Mouse (Mus musculus) midbrain, postnatal 0 days (tissue): Measurements from ENCODE around the gene Tmem120b. TPM values are rescaled to one million over a fixed set of nuclear protein-coding genes. Genes with fewer than 3 reads are reported as not detected.

Experiments used
- ATAC-seq: fragments of 200-750 bp; cut with Nextera tagmentation; 2 replicates; pipeline ENCODE4 v1.8.0; 2017; ENCODE audit warnings: moderate number of reproducible peaks, mild to moderate bottlenecking, moderate TSS enrichment, moderate library complexity; ENCODE audit not compliant: low FRiP score
- DNase-seq: peaks from one replicate; pipeline ENCODE4 v3.0.0-alpha.2; 2015; ENCODE audit warnings: low spot score
- H3K27ac ChIP-seq: fragments of 300-500 bp; sonication (generic); 2 replicates; pipeline ENCODE4 v1.5.1; 2014; ENCODE audit warnings: low read depth, mild to moderate bottlenecking, low read length, mixed read lengths
- H3K27me3 ChIP-seq: fragments of 300-500 bp; sonication (generic); 2 replicates; pipeline ENCODE4 v1.6.1; 2014; ENCODE audit warnings: low read length, control low read depth, mixed read lengths; ENCODE audit not compliant: insufficient read depth
- H3K36me3 ChIP-seq: fragments of 300-500 bp; sonication (generic); 2 replicates; pipeline ENCODE4 v1.6.1; 2014; ENCODE audit warnings: low read length, control low read depth, mixed read lengths; ENCODE audit not compliant: insufficient read depth
- H3K4me1 ChIP-seq: fragments of 300-500 bp; sonication (generic); 2 replicates; pipeline ENCODE4 v1.6.1; 2014; ENCODE audit warnings: mild to moderate bottlenecking, control low read depth, antibody characterized with exemption, low read length, mixed read lengths; ENCODE audit not compliant: insufficient read depth
- H3K4me2 ChIP-seq: fragments of 300-500 bp; sonication (generic); 2 replicates; pipeline ENCODE4 v1.6.1; 2014; ENCODE audit warnings: low read depth, mild to moderate bottlenecking, low read length, mixed read lengths; ENCODE audit not compliant: poor library complexity, severe bottlenecking
- H3K4me3 ChIP-seq: fragments of 300-500 bp; sonication (generic); 2 replicates; pipeline ENCODE4 v1.5.1; 2014; ENCODE audit warnings: low read depth, mild to moderate bottlenecking, low read length, moderate library complexity
- H3K9ac ChIP-seq: fragments of 300-500 bp; sonication (generic); replicated peaks from 2 replicates; pipeline ENCODE4 v1.6.1; 2014; ENCODE audit warnings: mild to moderate bottlenecking, low read length, moderate library complexity, mixed read lengths; ENCODE audit not compliant: poor library complexity, severe bottlenecking
- H3K9me3 ChIP-seq: fragments of 300-500 bp; sonication (generic); 2 replicates; pipeline ENCODE4 v1.6.1; 2016; ENCODE audit warnings: low read length, control low read depth
- CTCF ChIP-seq: IDR thresholded peaks from 2 replicates; pipeline ENCODE4 v1.5.1; 2016; ENCODE audit warnings: antibody characterized with exemption, mild to moderate bottlenecking
- WGBS: fragments of 180-500 bp; shearing (Covaris S2); extraction: QIAGEN DNeasy Blood & Tissue Kit; methylation state at CpG from one replicate; pipeline ENCODE4 v1.1.7; 2014; 5-methylcytosine and 5-hydroxymethylcytosine counted together
- polyA plus RNA-seq: library from polyadenylated mRNA; unstranded; fragments of >200 nt; fragmentation: Nextera tagmentation; extraction: Ambion mirVana; gene quantifications from 2 replicates; pipeline ENCODE4 v1.2.1, GENCODE M21; 2015
- total RNA-seq: library from RNA; depleted of rRNA; stranded (reverse); fragments of >200 nt; gene quantifications from 2 replicates; pipeline ENCODE4 v1.2.3, GENCODE M21; 2014

Gene Tmem120b
- total and polyA plus RNA-seq, 2 experiments from 2014 or later, result 13.3 to 19.7 TPM

DNA sequence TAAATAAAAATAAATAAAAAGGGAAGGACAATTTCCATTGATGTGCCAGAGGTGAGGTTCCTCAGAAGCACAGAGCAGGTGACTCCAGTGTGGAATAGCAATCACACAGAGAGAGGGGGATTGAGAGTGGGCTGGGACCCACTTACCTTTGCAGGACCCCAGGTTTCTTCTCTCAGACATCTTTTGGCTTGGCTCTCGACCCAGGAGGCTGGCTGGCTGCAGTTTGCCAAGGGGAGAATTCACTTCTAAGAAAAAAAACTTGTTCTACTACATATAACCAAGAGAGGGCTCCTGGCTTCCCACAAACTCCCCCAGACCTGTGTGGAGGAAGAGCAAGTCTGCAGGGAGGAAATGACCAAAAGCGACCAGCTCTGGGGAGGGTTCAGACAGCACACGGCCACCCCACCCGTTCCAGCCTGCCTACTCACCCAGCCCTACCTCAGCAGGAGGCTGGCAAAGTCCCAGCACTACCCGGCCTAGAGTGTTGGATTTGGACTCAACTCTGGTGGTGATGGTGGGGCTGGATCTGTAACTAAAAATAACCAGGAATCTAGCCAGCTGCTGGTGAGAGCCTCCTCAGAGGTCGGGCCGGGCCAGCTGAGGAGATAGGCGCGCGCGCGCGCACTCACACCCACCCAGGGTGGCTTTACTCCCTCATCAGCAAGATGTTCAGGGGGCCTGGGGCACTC, 66.1 kb downstream of the Tmem120b start:
- 18% methylated on average over 13 of the region's 13 CpGs for WGBS
- TF ChIP-seq CTCF, result no peak
- ATAC-seq (no peak), DNase-seq (peak; percentile 31)
- Histone ChIP-seq H3K9ac (peak overlapping the region; percentile 97; the same call in 1 of the 2 replicates), H3K4me1 (peaks cover 23% of the 10 kb centered on the region), H3K9me3 (no peaks in the 10 kb centered on the region), H3K27me3 (no peaks in the 10 kb centered on the region), H3K36me3 (no peaks in the 10 kb centered on the region), H3K4me2 (peak overlapping the region; percentile 99), H3K4me3 (peak overlapping the region; percentile 91; the same call in 1 of the 2 replicates), H3K27ac (peak overlapping the region; percentile 99)

DNA sequence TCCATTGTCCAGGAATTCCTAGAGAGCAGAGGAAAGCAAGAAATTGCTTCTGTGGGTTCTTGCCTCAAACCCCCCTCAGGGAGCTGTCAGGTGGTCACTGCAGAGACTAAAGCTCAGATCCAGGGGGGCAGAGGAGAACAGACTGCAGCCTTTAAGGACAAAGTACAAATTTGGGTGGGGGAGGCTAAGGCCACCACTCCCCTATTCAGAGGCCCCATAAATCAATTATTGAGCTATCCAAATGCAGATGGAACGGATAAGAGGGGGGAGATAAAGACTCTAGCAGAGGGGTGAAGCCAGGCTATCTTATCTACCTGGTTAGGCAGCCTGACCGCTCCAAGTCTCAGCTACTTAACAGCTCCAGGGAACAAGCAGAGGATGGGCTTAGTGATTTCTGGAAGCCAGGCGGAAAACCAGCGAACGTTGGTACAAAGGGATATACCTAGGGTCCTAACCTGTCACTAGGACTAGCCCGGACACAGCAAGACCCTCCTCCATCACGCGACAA, 66.7 kb downstream of the Tmem120b start:
- H3K36me3 ChIP-seq, result no peaks in the 10 kb centered on the region
- DNase-seq, result no peak
- TF ChIP-seq CTCF, result no peak

GRCm38 (mm10) chr5:123135471-123136360, 67.5 kb downstream of the Tmem120b start:
- no peak for ATAC-seq
- TF ChIP-seq CTCF, result no peak
- Histone ChIP-seq H3K4me2 (peak overlapping the region; percentile 99), H3K27me3 (no peaks in the 10 kb centered on the region), H3K9me3 (no peaks in the 10 kb centered on the region), H3K4me1 (peaks cover 23% of the 10 kb centered on the region), H3K36me3 (no peaks in the 10 kb centered on the region), H3K9ac (peak overlapping the region; percentile 97), H3K4me3 (peak overlapping the region; percentile 91), H3K27ac (peak overlapping the region; percentile 99)
- DNase-seq, result peak; percentile 66
- WGBS, result 3% methylated on average over 30 of the region's 30 CpGs

More for the DNA sequence above, 66.7 kb downstream of the Tmem120b start:
- H3K9me3 ChIP-seq, result no peaks in the 10 kb centered on the region
- 20% methylated on average over 8 of the region's 8 CpGs for WGBS
- peaks cover 23% of the 10 kb centered on the region for H3K4me1 ChIP-seq
- H3K27ac ChIP-seq, result peak overlapping the region; percentile 99
- no peak for ATAC-seq
- no peaks in the 10 kb centered on the region for H3K27me3 ChIP-seq
- peak overlapping the region; percentile 99 for H3K4me2 ChIP-seq
- H3K4me3 ChIP-seq, result peak overlapping the region; percentile 91; the same call in 1 of the 2 replicates
- peak overlapping the region; percentile 97 for H3K9ac ChIP-seq

DNA sequence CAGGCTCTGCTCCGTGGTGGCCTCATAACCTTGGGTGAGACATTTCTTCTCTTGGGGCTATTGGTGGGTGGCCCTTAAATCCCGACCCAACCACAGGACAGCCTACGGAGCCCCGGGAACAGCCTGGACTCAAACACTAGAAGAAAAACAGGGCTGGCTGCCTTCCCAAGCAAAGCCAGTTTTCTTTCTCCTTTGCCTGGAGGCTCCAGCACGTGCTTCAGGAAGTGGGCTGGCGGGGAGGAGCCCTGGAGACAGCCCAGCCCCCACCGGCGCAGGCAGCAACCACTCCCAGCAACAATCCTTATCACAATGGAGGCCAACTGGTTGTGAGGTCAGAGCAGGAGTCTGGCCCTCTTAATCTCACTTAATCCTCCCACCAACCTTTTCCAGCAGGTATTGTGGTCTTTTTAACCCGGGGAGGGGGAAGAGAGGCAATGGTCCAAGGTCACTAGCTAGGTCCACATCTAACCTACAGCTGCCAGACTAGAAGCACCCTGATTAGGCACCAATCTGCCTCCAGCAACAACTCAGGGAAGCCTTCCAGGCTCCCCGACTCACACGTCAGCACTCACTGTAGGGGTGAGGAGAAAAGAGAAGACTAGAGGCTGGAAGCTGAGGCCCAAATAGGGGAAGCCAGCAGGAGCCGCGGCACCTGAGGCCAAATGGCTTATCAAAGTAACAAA, 68.3 kb downstream of the Tmem120b start:
- DNase-seq (peak; percentile 85), ATAC-seq (no peak)
- peak overlapping the region; percentile 99 for H3K4me2 ChIP-seq
- peaks cover 21% of the 10 kb centered on the region for H3K4me1 ChIP-seq
- peak overlapping the region; percentile 99 for H3K27ac ChIP-seq
- TF ChIP-seq CTCF, result no peak
- no peaks in the 10 kb centered on the region for H3K36me3 ChIP-seq
- H3K9ac ChIP-seq, result peak overlapping the region; percentile 97
- H3K4me3 ChIP-seq, result peak overlapping the region; percentile 91
- under 1% methylated on average over 13 of the region's 13 CpGs for WGBS
- H3K27me3 ChIP-seq, result no peaks in the 10 kb centered on the region
- no peaks in the 10 kb centered on the region for H3K9me3 ChIP-seq

DNA sequence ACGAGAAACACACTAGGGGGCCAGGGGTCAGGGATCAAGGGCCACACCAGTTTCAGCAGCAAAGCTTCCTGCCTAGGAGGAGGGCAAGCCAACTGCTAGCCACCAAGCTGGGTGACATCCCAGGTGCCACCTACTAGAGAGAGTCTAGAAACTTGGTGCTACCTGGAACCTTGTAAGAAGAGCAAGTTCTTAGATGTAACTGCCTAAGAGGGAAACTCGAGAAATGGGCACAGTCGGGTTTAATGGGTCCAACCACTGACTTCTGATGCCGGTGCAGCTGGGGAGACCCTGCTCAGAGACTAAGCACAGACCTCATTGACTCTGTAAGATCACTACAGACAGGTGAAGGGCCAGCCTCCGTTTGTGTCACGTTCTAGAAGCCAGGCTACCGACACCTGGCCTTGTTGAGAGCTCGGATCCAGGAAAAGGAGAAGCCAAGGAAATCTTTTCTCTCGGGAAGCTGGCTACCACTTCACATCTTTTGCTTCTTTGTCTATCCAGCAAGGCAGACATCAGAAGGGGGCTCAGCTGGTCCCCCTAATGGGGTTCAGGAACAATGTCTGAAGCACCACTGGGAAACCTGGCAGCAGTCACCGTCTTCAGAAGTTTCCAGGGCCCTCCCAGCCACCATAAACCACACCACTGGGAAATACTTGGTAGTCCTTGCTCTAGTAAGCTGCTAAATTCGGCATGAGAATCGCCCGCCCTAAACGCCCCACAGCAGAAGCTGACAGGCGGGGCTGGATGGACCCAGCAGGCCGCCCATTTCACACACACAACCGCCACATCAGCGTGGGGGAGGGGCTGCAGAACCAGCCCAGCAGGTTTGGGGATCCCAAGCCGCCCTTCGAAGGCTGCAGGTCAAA, 69.1 kb downstream of the Tmem120b start:
- H3K9ac ChIP-seq, result peak overlapping the region; percentile 97
- no peaks in the 10 kb centered on the region for H3K36me3 ChIP-seq
- no peaks in the 10 kb centered on the region for H3K27me3 ChIP-seq
- TF ChIP-seq CTCF, result no peak
- peak overlapping the region; percentile 99 for H3K4me2 ChIP-seq
- H3K9me3 ChIP-seq, result no peaks in the 10 kb centered on the region
- WGBS, result 1% methylated on average over 20 of the region's 20 CpGs
- ATAC-seq (no peak), DNase-seq (peak; percentile 74)
- peak overlapping the region; percentile 91 for H3K4me3 ChIP-seq
- peaks cover 21% of the 10 kb centered on the region for H3K4me1 ChIP-seq
- H3K27ac ChIP-seq, result peak overlapping the region; percentile 99
